Mouse (Mus musculus) liver, embryonic 15.5 days (tissue): ENCODE data around the gene Scaf11. TPM values are rescaled to one million over a fixed set of nuclear protein-coding genes. Genes with fewer than 3 reads are reported as not detected.
"Not testable (repeated sequence)": the region's sequence is repeated elsewhere in the genome, so short reads cannot be mapped to it uniquely, and the experiment has no call there.

Source experiments
- ATAC-seq: fragments of 200-750 bp; cut with Nextera tagmentation; 2 replicates; pipeline ENCODE4 v1.8.0; 2017; ENCODE audit warnings: moderate number of reproducible peaks, mild to moderate bottlenecking, moderate library complexity; ENCODE audit not compliant: insufficient read depth
- H3K27ac ChIP-seq: fragments of 300-500 bp; sonication (generic); replicated peaks from 2 replicates; pipeline ENCODE4 v1.5.1; 2015; ENCODE audit warnings: mild to moderate bottlenecking, inconsistent platforms
- H3K27me3 ChIP-seq: fragments of 300-500 bp; sonication (generic); 2 replicates; pipeline ENCODE4 v1.6.1; 2015; ENCODE audit warnings: mild to moderate bottlenecking, inconsistent platforms
- H3K36me3 ChIP-seq: fragments of 300-500 bp; sonication (generic); replicated peaks from 2 replicates; pipeline ENCODE4 v1.6.1; 2015; ENCODE audit warnings: moderate library complexity, mild to moderate bottlenecking, inconsistent platforms
- H3K4me1 ChIP-seq: fragments of 300-500 bp; sonication (generic); replicated peaks from 2 replicates; pipeline ENCODE4 v1.6.1; 2015; ENCODE audit warnings: inconsistent platforms
- H3K4me2 ChIP-seq: fragments of 300-500 bp; sonication (generic); 2 replicates; pipeline ENCODE4 v1.6.1; 2015; ENCODE audit warnings: moderate library complexity, mild to moderate bottlenecking, inconsistent platforms
- H3K4me3 ChIP-seq: fragments of 300-500 bp; sonication (generic); replicated peaks from 2 replicates; pipeline ENCODE4 v1.5.1; 2015; ENCODE audit warnings: mild to moderate bottlenecking, inconsistent platforms
- H3K9ac ChIP-seq: fragments of 300-500 bp; sonication (generic); 2 replicates; pipeline ENCODE4 v1.6.1; 2015; ENCODE audit warnings: moderate library complexity, mild to moderate bottlenecking, inconsistent platforms
- H3K9me3 ChIP-seq: fragments of 300-500 bp; sonication (generic); replicated peaks from 2 replicates; pipeline ENCODE4 v1.6.1; 2016; ENCODE audit warnings: inconsistent platforms
- WGBS: fragments of 180-500 bp; shearing (Covaris S2); methylation state at CpG from one replicate; pipeline ENCODE4 v1.1.7; 2015; ENCODE audit warnings: mixed read lengths; ENCODE audit not compliant: insufficient replicate concordance; 5-methylcytosine and 5-hydroxymethylcytosine counted together
- polyA plus RNA-seq: library from polyadenylated mRNA; unstranded; fragments of >200 nt; fragmentation: Nextera tagmentation; extraction: Ambion mirVana; gene quantifications from 2 replicates; pipeline ENCODE4 v1.2.1, GENCODE M21; 2015

The Scaf11 gene
- polyA plus RNA-seq, 1 experiment from 2014 or later = 40.1 TPM

DNA sequence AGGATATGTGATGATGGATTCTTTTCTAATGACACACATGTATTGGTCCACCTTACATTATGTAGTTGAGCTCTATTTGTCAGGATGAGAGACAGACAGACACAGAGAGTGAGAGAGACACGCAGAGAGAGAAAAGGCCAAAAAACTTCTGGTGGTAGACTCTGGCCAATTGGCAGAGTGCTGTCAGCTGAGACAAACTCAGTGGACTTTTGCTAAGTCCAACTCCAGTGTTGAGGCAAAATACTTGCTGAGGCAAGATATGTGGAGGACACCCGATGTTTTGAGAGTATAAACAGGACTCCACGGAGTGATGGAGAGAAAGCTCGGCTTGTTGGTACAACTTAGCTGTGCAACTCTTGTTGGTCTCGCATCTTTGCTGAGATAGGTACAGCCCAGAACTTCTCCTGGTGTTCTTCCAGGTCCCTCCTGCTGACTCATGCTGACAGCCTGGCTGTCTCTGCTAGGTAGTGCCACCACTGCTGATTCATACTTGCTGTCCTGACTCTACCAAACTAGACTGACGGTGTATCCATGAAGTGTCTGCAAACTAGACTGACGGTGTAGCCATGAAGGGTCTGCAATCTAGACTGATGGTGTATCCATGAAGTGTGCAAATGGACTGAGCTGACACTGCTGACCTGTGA is 11.9 kb downstream of the Scaf11 start:
- Histone ChIP-seq H3K27ac (peak overlapping the region; percentile 86), H3K9ac (no peak overlapping the region), H3K4me2 (peak overlapping the region; percentile 34; the same call in 1 of the 2 replicates), H3K4me1 (peaks cover 20% of the 10 kb centered on the region), H3K4me3 (no peak overlapping the region), H3K27me3 (no peaks in the 10 kb centered on the region), H3K36me3 (peaks cover 50% of the 10 kb centered on the region), H3K9me3 (no peaks in the 10 kb centered on the region)
- ATAC-seq = peak; percentile 93
- 71% methylated on average over 7 of the region's 7 CpGs for WGBS

- WGBS = 91% methylated on average over 10 of the region's 10 CpGs
- no peak overlapping the region for H3K27ac ChIP-seq
- no peak for ATAC-seq
- no peak overlapping the region for H3K9ac ChIP-seq
- H3K4me1 ChIP-seq = peaks cover 18% of the 10 kb centered on the region
- no peak overlapping the region for H3K4me2 ChIP-seq
- H3K27me3 ChIP-seq = no peaks in the 10 kb centered on the region
- no peaks in the 10 kb centered on the region for H3K9me3 ChIP-seq
- no peak overlapping the region for H3K4me3 ChIP-seq
- peaks cover 58% of the 10 kb centered on the region for H3K36me3 ChIP-seq
Measured at GRCm38 (mm10) chr15:96446785-96447184, 13.9 kb downstream of the Scaf11 start.

DNA sequence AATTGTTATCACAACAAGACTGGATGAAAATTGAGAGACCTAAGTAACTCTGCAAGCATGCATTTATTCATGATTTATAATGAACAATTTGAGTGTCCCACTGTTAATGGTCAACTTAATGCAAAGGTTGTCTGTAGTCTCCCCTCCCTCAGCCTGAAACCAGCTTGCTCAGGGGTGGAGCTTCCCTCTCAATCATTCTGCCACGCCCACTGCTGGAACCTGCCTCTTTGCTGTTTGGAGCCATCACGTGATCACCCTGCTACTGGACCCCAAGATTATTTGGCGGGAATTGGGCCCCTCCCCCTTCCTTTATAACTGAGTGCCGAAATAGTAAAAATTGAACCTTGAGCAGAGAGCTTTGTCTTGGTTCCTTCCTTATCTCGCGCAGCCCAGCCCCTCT is 19.2 kb downstream of the Scaf11 start:
- H3K4me2 ChIP-seq, H3K27me3 ChIP-seq, H3K9ac ChIP-seq, H3K4me3 ChIP-seq, H3K27ac ChIP-seq, H3K4me1 ChIP-seq, H3K9me3 ChIP-seq, ATAC-seq: not testable (repeated sequence)
- peaks cover 56% of the 10 kb centered on the region for H3K36me3 ChIP-seq
- 63% methylated on average over 6 of the region's 6 CpGs for whole genome bisulfite sequencing

- peaks cover 66% of the 10 kb centered on the region for H3K36me3 ChIP-seq
- no peaks in the 10 kb centered on the region for H3K27me3 ChIP-seq
- no peak overlapping the region for H3K27ac ChIP-seq
- no peak overlapping the region for H3K4me2 ChIP-seq
- WGBS = 96% methylated on average over 1 of the region's 1 CpGs
- ATAC-seq = no peak
- no peaks in the 10 kb centered on the region for H3K4me1 ChIP-seq
- H3K9ac ChIP-seq = no peak overlapping the region
- no peaks in the 10 kb centered on the region for H3K9me3 ChIP-seq
- H3K4me3 ChIP-seq = no peak overlapping the region
Measured at GRCm38 (mm10) chr15:96434202-96434601, 26.4 kb downstream of the Scaf11 start.

DNA sequence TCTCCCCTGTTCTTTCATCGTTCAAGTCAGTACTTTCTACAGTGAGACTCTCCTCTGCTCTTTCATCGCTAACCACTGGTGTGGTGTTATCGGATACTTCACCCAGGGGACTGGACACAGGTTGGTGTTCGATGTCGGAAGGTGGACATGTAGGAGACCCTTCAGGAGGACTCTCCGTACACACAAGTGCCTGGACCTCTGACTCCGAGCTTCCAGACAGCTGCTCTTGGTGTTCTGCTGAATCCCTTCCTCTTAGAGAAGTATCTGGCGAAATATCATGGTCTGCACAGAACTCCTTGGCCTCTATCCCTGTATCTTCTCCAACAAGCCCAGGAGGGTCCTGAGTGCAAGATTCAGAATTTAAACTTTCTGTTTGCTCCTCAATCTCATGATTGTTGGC is 40.7 kb downstream of the Scaf11 start:
- Histone ChIP-seq H3K27me3 (no peaks in the 10 kb centered on the region), H3K27ac (no peak overlapping the region), H3K9me3 (no peaks in the 10 kb centered on the region), H3K9ac (no peak overlapping the region), H3K4me1 (no peaks in the 10 kb centered on the region), H3K36me3 (peaks cover 90% of the 10 kb centered on the region), H3K4me3 (no peak overlapping the region), H3K4me2 (no peak overlapping the region)
- WGBS = 92% methylated on average over 8 of the region's 8 CpGs
- no peak for ATAC-seq

DNA sequence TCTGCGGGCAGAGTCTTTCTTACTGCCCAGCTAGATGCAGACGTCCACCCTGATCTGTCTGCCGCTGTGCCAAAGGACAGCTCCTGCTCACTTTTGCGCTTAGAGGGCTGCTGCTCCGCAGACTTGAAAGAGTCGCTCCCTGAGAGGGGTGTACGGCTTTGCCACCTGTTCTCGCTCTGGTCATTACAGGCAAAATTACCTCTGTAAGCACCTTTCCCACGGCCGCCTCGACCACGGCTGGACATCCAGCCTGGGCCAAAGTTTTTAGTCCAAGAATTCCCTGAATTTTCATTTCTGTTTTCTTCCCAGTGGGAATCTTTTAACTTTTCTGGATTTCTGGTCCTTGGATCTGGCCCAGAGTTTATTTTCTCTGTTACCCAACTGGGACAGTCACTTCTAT is 42.5 kb downstream of the Scaf11 start:
- no peak for ATAC-seq
- Histone ChIP-seq H3K4me2 (no peak overlapping the region), H3K27ac (no peak overlapping the region), H3K9me3 (no peaks in the 10 kb centered on the region), H3K9ac (no peak overlapping the region), H3K4me1 (no peaks in the 10 kb centered on the region), H3K4me3 (no peak overlapping the region), H3K27me3 (no peaks in the 10 kb centered on the region), H3K36me3 (peaks cover 95% of the 10 kb centered on the region)
- 93% methylated on average over 12 of the region's 12 CpGs for whole genome bisulfite sequencing

GRCm38 (mm10) chr15:96408717-96409121 is 51.9 kb downstream of the Scaf11 start:
- H3K4me3 ChIP-seq = no peak overlapping the region
- WGBS = 86% methylated on average over 6 of the region's 6 CpGs
- H3K9ac ChIP-seq = no peak overlapping the region
- no peak for ATAC-seq
- H3K27ac ChIP-seq = no peak overlapping the region
- H3K4me2 ChIP-seq = no peak overlapping the region
- H3K9me3 ChIP-seq = no peaks in the 10 kb centered on the region
- peaks cover 60% of the 10 kb centered on the region for H3K36me3 ChIP-seq
- no peaks in the 10 kb centered on the region for H3K27me3 ChIP-seq
- 0 out of 2 replicates have a peak, but pooled peaks cover 7% of the 10 kb centered on the region for H3K4me1 ChIP-seq

- Histone ChIP-seq H3K4me2 (no peak overlapping the region), H3K27ac (no peak overlapping the region), H3K4me1 (0 out of 2 replicates have a peak, but pooled peaks cover 7% of the 10 kb centered on the region), H3K4me3 (no peak overlapping the region), H3K9me3 (no peaks in the 10 kb centered on the region), H3K27me3 (no peaks in the 10 kb centered on the region), H3K36me3 (peaks cover 60% of the 10 kb centered on the region), H3K9ac (no peak overlapping the region)
- no peak for ATAC-seq
- 78% methylated on average over 2 of the region's 2 CpGs for WGBS
Measured at GRCm38 (mm10) chr15:96407151-96407550, 53.5 kb downstream of the Scaf11 start.

GRCm38 (mm10) chr15:96406253-96406652 is 54.4 kb downstream of the Scaf11 start:
- Histone ChIP-seq H3K4me2 (no peak overlapping the region), H3K9ac (no peak overlapping the region), H3K27ac (no peak overlapping the region), H3K4me3 (no peak overlapping the region), H3K4me1 (0 out of 2 replicates have a peak, but pooled peaks cover 7% of the 10 kb centered on the region), H3K9me3 (no peaks in the 10 kb centered on the region), H3K27me3 (no peaks in the 10 kb centered on the region), H3K36me3 (peaks cover 59% of the 10 kb centered on the region)
- 75% methylated on average over 4 of the region's 4 CpGs for WGBS
- ATAC-seq = 0 out of 2 replicates have a peak, but pooled peaks have one; percentile 13

GRCm38 (mm10) chr15:96405548-96405947 is 55.1 kb downstream of the Scaf11 start:
- no peak overlapping the region for H3K9ac ChIP-seq
- H3K4me2 ChIP-seq = no peak overlapping the region
- ATAC-seq = no peak
- no peaks in the 10 kb centered on the region for H3K27me3 ChIP-seq
- no peak overlapping the region for H3K4me3 ChIP-seq
- 0 out of 2 replicates have a peak, but pooled peaks cover 7% of the 10 kb centered on the region for H3K4me1 ChIP-seq
- WGBS = 88% methylated on average over 5 of the region's 5 CpGs
- H3K36me3 ChIP-seq = peaks cover 58% of the 10 kb centered on the region
- no peak overlapping the region for H3K27ac ChIP-seq
- H3K9me3 ChIP-seq = no peaks in the 10 kb centered on the region

DNA sequence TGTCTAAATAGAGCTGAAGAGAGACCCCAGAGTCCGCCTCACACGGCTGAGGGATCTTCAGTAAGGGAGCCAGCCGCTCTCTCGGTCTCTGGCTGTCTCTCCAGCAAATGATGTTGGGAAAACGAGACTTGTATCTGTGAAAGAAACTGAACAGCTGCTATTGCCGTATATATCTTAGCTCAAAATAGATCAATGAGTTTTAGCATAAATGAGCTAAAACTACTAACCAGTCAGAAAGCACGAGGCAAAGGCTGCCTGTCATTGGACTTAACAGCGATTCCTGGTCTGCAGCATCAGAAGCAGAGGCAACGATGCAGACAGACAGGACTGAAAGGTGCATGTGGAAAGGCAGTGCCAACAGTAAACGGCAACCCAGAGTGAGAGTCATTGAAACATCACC is 62.3 kb downstream of the Scaf11 start:
- Histone ChIP-seq H3K9me3 (no peaks in the 10 kb centered on the region), H3K27me3 (no peaks in the 10 kb centered on the region), H3K36me3 (peaks cover 77% of the 10 kb centered on the region), H3K4me2 (no peak overlapping the region), H3K4me1 (0 out of 2 replicates have a peak, but pooled peaks cover 4% of the 10 kb centered on the region), H3K27ac (no peak overlapping the region), H3K9ac (no peak overlapping the region), H3K4me3 (no peak overlapping the region)
- WGBS = 86% methylated on average over 10 of the region's 10 CpGs
- ATAC-seq = no peak
